Mouse (Mus musculus) liver, embryonic 11.5 days (tissue): ENCODE measurements at regions not wholly inside any gene's neighbourhood (a gene's known extent, or its start where the extent isn't known, plus 50 kb on each side); places are given as distances from the start of the nearest gene placed in this dataset.
"Not testable (repeated sequence)": the region's sequence is repeated elsewhere in the genome, so short reads cannot be mapped to it uniquely, and the experiment has no call there.

Experiments used
- ATAC-seq: fragments of 200-750 bp; cut with Nextera tagmentation; replicated peaks from 2 replicates; pipeline ENCODE4 v1.8.0; 2017; ENCODE audit warnings: moderate number of reproducible peaks, mild to moderate bottlenecking, moderate TSS enrichment, moderate library complexity; ENCODE audit not compliant: low FRiP score
- DNase-seq: peaks from one replicate; pipeline ENCODE4 v3.0.0-alpha.2; 2017; ENCODE audit warnings: low spot score
- H3K27ac ChIP-seq: fragments of 300-500 bp; sonication (generic); 2 replicates; pipeline ENCODE4 v1.5.1; 2014; ENCODE audit warnings: mild to moderate bottlenecking, low read depth, low read length, control low read depth
- H3K27me3 ChIP-seq: fragments of 300-500 bp; sonication (generic); replicated peaks from 2 replicates; pipeline ENCODE4 v1.6.1; 2014; ENCODE audit warnings: low read length, mixed read lengths; ENCODE audit not compliant: control insufficient read depth, insufficient read depth
- H3K36me3 ChIP-seq: fragments of 300-500 bp; sonication (generic); 2 replicates; pipeline ENCODE4 v1.6.1; 2014; ENCODE audit warnings: mild to moderate bottlenecking, low read length, moderate library complexity, mixed read lengths; ENCODE audit not compliant: control insufficient read depth, insufficient read depth
- H3K4me1 ChIP-seq: fragments of 300-500 bp; sonication (generic); replicated peaks from 2 replicates; pipeline ENCODE4 v1.6.1; 2014; ENCODE audit warnings: low read length, mixed read lengths; ENCODE audit not compliant: control insufficient read depth, insufficient read depth
- H3K4me2 ChIP-seq: fragments of 300-500 bp; sonication (generic); 2 replicates; pipeline ENCODE4 v1.6.1; 2014; ENCODE audit warnings: mild to moderate bottlenecking, control low read depth, moderate library complexity
- H3K4me3 ChIP-seq: fragments of 300-500 bp; sonication (generic); 2 replicates; pipeline ENCODE4 v1.5.1; 2014; ENCODE audit warnings: low read depth, low read length, control low read depth
- H3K9ac ChIP-seq: fragments of 300-500 bp; sonication (generic); 2 replicates; pipeline ENCODE4 v1.6.1; 2014; ENCODE audit warnings: low read depth, low read length, control low read depth
- H3K9me3 ChIP-seq: fragments of 300-500 bp; sonication (generic); 2 replicates; pipeline ENCODE4 v1.6.1; 2016; ENCODE audit warnings: low read length, inconsistent platforms, mixed read lengths; ENCODE audit not compliant: control insufficient read depth
- WGBS: fragments of 180-500 bp; shearing (Covaris S2); extraction: QIAGEN DNeasy Blood & Tissue Kit; methylation state at CpG from one replicate; pipeline ENCODE4 v1.1.7; 2014; 5-methylcytosine and 5-hydroxymethylcytosine counted together

GRCm38 (mm10) chr16:31547391-31547790 lies 115.9 kb upstream of the Dlg1 start:
- peaks cover 49% of the 10 kb centered on the region for H3K27me3 ChIP-seq
- no peak for ATAC-seq

GRCm38 (mm10) chr16:31549975-31550374 lies 113.3 kb upstream of the Dlg1 start:
- no peak overlapping the region for H3K4me2 ChIP-seq
- no peak for ATAC-seq
- WGBS = 27% methylated on average over 5 of the region's 5 CpGs
- DNase-seq = no peak
- H3K27ac ChIP-seq = no peak overlapping the region
- H3K9me3 ChIP-seq = no peaks in the 10 kb centered on the region
- H3K27me3 ChIP-seq = peaks cover 25% of the 10 kb centered on the region
- H3K9ac ChIP-seq = no peak overlapping the region
- no peak overlapping the region for H3K4me3 ChIP-seq
- peaks cover 18% of the 10 kb centered on the region for H3K4me1 ChIP-seq
- H3K36me3 ChIP-seq = no peaks in the 10 kb centered on the region

More at GRCm38 (mm10) chr16:31547391-31547790, 115.9 kb upstream of the Dlg1 start:
- no peak for DNase-seq
- Histone ChIP-seq H3K9ac (no peak overlapping the region), H3K4me2 (no peak overlapping the region), H3K9me3 (no peaks in the 10 kb centered on the region), H3K27ac (no peak overlapping the region), H3K36me3 (no peaks in the 10 kb centered on the region), H3K4me1 (peaks cover 13% of the 10 kb centered on the region), H3K4me3 (no peak overlapping the region)
- 70% methylated on average over 10 of the region's 10 CpGs for WGBS

- H3K27ac ChIP-seq, H3K9me3 ChIP-seq, H3K4me2 ChIP-seq, H3K36me3 ChIP-seq, H3K4me3 ChIP-seq, H3K9ac ChIP-seq, DNase-seq: not testable (repeated sequence)
- WGBS = 78% methylated on average over 2 of the region's 2 CpGs
- Histone ChIP-seq H3K4me1 (peaks cover 18% of the 10 kb centered on the region), H3K27me3 (peaks cover 19% of the 10 kb centered on the region)
- ATAC-seq = peak; percentile 60; the same call in 1 of the 2 replicates
Measured at GRCm38 (mm10) chr16:31550539-31550938, 112.7 kb upstream of the Dlg1 start.

GRCm38 (mm10) chr16:31551416-31552151 lies 111.7 kb upstream of the Dlg1 start:
- peaks cover 9% of the 10 kb centered on the region for H3K27me3 ChIP-seq
- H3K36me3 ChIP-seq = no peaks in the 10 kb centered on the region
- DNase-seq (no peak), ATAC-seq (no peak)
- H3K9ac ChIP-seq = no peak overlapping the region
- H3K4me1 ChIP-seq = peaks cover 16% of the 10 kb centered on the region
- no peak overlapping the region for H3K4me2 ChIP-seq
- no peak overlapping the region for H3K27ac ChIP-seq
- H3K9me3 ChIP-seq = no peaks in the 10 kb centered on the region
- H3K4me3 ChIP-seq = no peak overlapping the region
- WGBS = 54% methylated on average over 11 of the region's 11 CpGs

GRCm38 (mm10) chr16:31553361-31554146 lies 109.7 kb upstream of the Dlg1 start:
- H3K27ac ChIP-seq = no peak overlapping the region
- WGBS = 67% methylated on average over 8 of the region's 8 CpGs
- peaks cover 16% of the 10 kb centered on the region for H3K4me1 ChIP-seq
- H3K4me3 ChIP-seq = no peak overlapping the region
- no peaks in the 10 kb centered on the region for H3K36me3 ChIP-seq
- H3K27me3 ChIP-seq = no peaks in the 10 kb centered on the region
- H3K9ac ChIP-seq = no peak overlapping the region
- H3K4me2 ChIP-seq = no peak overlapping the region
- no peaks in the 10 kb centered on the region for H3K9me3 ChIP-seq
- ATAC-seq (peak; percentile 68), DNase-seq (no peak)

DNA sequence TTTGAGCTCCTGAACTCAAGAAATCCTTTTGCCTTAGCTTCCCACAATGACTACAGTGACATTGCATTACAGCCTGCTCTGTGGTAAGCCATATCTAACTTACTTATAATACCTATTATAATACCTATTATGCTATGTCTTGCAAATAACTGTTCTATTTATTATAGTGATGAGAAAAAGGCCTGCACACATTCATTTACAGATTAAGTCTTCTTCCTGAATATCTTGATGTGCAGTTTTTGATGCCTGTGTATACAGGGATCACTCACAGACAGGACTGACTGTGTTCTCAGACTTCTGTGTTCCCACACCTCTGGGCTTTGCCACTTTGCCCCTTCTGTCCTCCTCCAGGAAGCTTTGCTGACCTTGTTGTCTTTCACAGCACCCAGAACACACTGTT lies 102.8 kb upstream of the Dlg1 start:
- H3K9me3 ChIP-seq = no peaks in the 10 kb centered on the region
- no peak overlapping the region for H3K4me2 ChIP-seq
- H3K9ac ChIP-seq = no peak overlapping the region
- ATAC-seq = no peak
- H3K27me3 ChIP-seq = no peaks in the 10 kb centered on the region
- H3K4me3 ChIP-seq = no peak overlapping the region
- no peak overlapping the region for H3K27ac ChIP-seq
- no peak for DNase-seq
- H3K4me1 ChIP-seq = no peaks in the 10 kb centered on the region
- no peaks in the 10 kb centered on the region for H3K36me3 ChIP-seq

- no peak overlapping the region for H3K27ac ChIP-seq
- no peak overlapping the region for H3K4me3 ChIP-seq
- H3K9ac ChIP-seq = no peak overlapping the region
- no peak for ATAC-seq
- 90% methylated on average over 5 of the region's 5 CpGs for WGBS
- H3K4me2 ChIP-seq = no peak overlapping the region
- H3K4me1 ChIP-seq = no peaks in the 10 kb centered on the region
- no peak for DNase-seq
- no peaks in the 10 kb centered on the region for H3K36me3 ChIP-seq
- no peaks in the 10 kb centered on the region for H3K27me3 ChIP-seq
- no peaks in the 10 kb centered on the region for H3K9me3 ChIP-seq
Measured at GRCm38 (mm10) chr16:31564926-31565325, 98.3 kb upstream of the Dlg1 start.

- WGBS = 86% methylated on average over 6 of the region's 6 CpGs
- no peak for DNase-seq
- Histone ChIP-seq H3K4me2 (no peak overlapping the region), H3K4me3 (no peak overlapping the region), H3K4me1 (no peaks in the 10 kb centered on the region), H3K9ac (no peak overlapping the region), H3K27me3 (no peaks in the 10 kb centered on the region), H3K27ac (no peak overlapping the region), H3K36me3 (no peaks in the 10 kb centered on the region), H3K9me3 (no peaks in the 10 kb centered on the region)
- no peak for ATAC-seq
Measured at GRCm38 (mm10) chr16:31568316-31568715, 94.9 kb upstream of the Dlg1 start.

- Histone ChIP-seq H3K27me3 (no peaks in the 10 kb centered on the region), H3K4me1 (no peaks in the 10 kb centered on the region), H3K4me3 (no peak overlapping the region), H3K4me2 (no peak overlapping the region), H3K27ac (no peak overlapping the region), H3K9ac (no peak overlapping the region), H3K9me3 (no peaks in the 10 kb centered on the region), H3K36me3 (no peaks in the 10 kb centered on the region)
- DNase-seq = no peak
- ATAC-seq = no peak
- WGBS = 86% methylated on average over 6 of the region's 6 CpGs
Measured at GRCm38 (mm10) chr16:31569871-31570270, 93.4 kb upstream of the Dlg1 start.
